Mouse (Mus musculus) cerebellum, adult 2 months (tissue): ENCODE measurements around the gene Bfsp2.

Experiments used
- CTCF ChIP-seq: fragments of 200-500 bp; IDR thresholded peaks from 2 replicates; pipeline ENCODE4 v1.5.1; 2011; ENCODE audit warnings: low read depth, mild to moderate bottlenecking, control low read depth, low read length, moderate library complexity, borderline replicate concordance; ENCODE audit not compliant: insufficient read depth
- POLR2A ChIP-seq: fragments of 200-500 bp; IDR thresholded peaks from 2 replicates; pipeline ENCODE4 v1.6.1; 2011; ENCODE audit warnings: low read length, control low read depth, borderline replicate concordance; ENCODE audit not compliant: insufficient read depth

- TF ChIP-seq CTCF (no peak), POLR2A (no peak)
Measured at GRCm38 (mm10) chr9:103423951-103424350, 56.3 kb downstream of the Bfsp2 start.
